Mouse (Mus musculus): ENCODE data around the gene Tmem97. TPM values are rescaled to one million over a fixed set of nuclear protein-coding genes. Genes with fewer than 3 reads are reported as not detected.

The Tmem97 gene
- polyA plus RNA-seq, 1 experiment from 2014 or later, result 43.1 TPM

Other genes with a start within 250 kb of the Tmem97 start
- 6.5 and 13.1 TPM in 2 replicates for gene Spag5, start 249.2 kb downstream of the Tmem97 start, polyA plus RNA-seq (2015; fragmentation: Nextera tagmentation; extraction: Ambion mirVana)
- gene Aldoc, start 227.8 kb downstream of the Tmem97 start, polyA plus RNA-seq (2015; fragmentation: Nextera tagmentation; extraction: Ambion mirVana), result 328 and 382 TPM in 2 replicates
- 83.2 and 86.4 TPM in 2 replicates for gene Pigs, start 222.4 kb downstream of the Tmem97 start, polyA plus RNA-seq (2015; fragmentation: Nextera tagmentation; extraction: Ambion mirVana)
- gene Unc119, start 207.3 kb downstream of the Tmem97 start, polyA plus RNA-seq (2015; fragmentation: Nextera tagmentation; extraction: Ambion mirVana), result 84.3 and 88.3 TPM in 2 replicates
- gene Foxn1, start 164.2 kb downstream of the Tmem97 start, polyA plus RNA-seq (2015; fragmentation: Nextera tagmentation; extraction: Ambion mirVana), result 11.8 TPM in 1 of 2 replicates, not detected in the other
- 0.42 TPM in 1 of 2 replicates, not detected in the other for gene Slc13a2, start 128.6 kb downstream of the Tmem97 start, polyA plus RNA-seq (2015; fragmentation: Nextera tagmentation; extraction: Ambion mirVana)
- 23.4 and 26.0 TPM in 2 replicates for gene Slc46a1, start 85.1 kb downstream of the Tmem97 start, polyA plus RNA-seq (2015; fragmentation: Nextera tagmentation; extraction: Ambion mirVana)
- 38.8 and 49.0 TPM in 2 replicates for gene Sarm1, start 53.0 kb downstream of the Tmem97 start, polyA plus RNA-seq (2015; fragmentation: Nextera tagmentation; extraction: Ambion mirVana)
- gene Vtn, start 51.7 kb downstream of the Tmem97 start, polyA plus RNA-seq (2015; fragmentation: Nextera tagmentation; extraction: Ambion mirVana), result 151 and 156 TPM in 2 replicates
- gene Sebox, start 47.3 kb downstream of the Tmem97 start, polyA plus RNA-seq (2015; fragmentation: Nextera tagmentation; extraction: Ambion mirVana), result 0.12 TPM in 1 of 2 replicates, not detected in the other
- gene Tmem199, start 38.6 kb downstream of the Tmem97 start, polyA plus RNA-seq (2015; fragmentation: Nextera tagmentation; extraction: Ambion mirVana), result 89.3 and 94.4 TPM in 2 replicates
- 182 and 192 TPM in 2 replicates for gene Poldip2, start 38.6 kb downstream of the Tmem97 start, polyA plus RNA-seq (2015; fragmentation: Nextera tagmentation; extraction: Ambion mirVana)
- gene Tnfaip1, start 14.4 kb downstream of the Tmem97 start, polyA plus RNA-seq (2015; fragmentation: Nextera tagmentation; extraction: Ambion mirVana), result 56.1 and 60.3 TPM in 2 replicates
- gene Ift20, start 14.4 kb downstream of the Tmem97 start, polyA plus RNA-seq (2015; fragmentation: Nextera tagmentation; extraction: Ambion mirVana), result 120 and 127 TPM in 2 replicates
- gene Nlk, start 146.6 kb upstream of the Tmem97 start, polyA plus RNA-seq (2015; fragmentation: Nextera tagmentation; extraction: Ambion mirVana), result 21.1 and 25.4 TPM in 2 replicates
- gene Ccnq, start 201.0 kb upstream of the Tmem97 start, polyA plus RNA-seq (2015; fragmentation: Nextera tagmentation; extraction: Ambion mirVana), result 31.2 and 32.2 TPM in 2 replicates

Data from neural tube, embryonic 15.5 days (tissue).